Mouse (Mus musculus) v-Abl transformed pro-B cells (cell line): Measurements from ENCODE around the gene Stpg2.
"Not testable (repeated sequence)": the region's sequence is repeated elsewhere in the genome, so short reads cannot be mapped to it uniquely, and the experiment has no call there.

Experiments used
- in situ Hi-C, 2 experiments: fragments of 400-800 bp; cut with MboI; formaldehyde crosslinking; loops; one replicate each; pipeline ENCODE4 v1.15.1; 2025; ENCODE audit not compliant: unreplicated experiment in 2 of 2

The Stpg2 gene

GRCm38 (mm10) chr3:139707396-139707795 lies 501.9 kb downstream of the Stpg2 start:
- in situ Hi-C loops = not testable (repeated sequence)

DNA sequence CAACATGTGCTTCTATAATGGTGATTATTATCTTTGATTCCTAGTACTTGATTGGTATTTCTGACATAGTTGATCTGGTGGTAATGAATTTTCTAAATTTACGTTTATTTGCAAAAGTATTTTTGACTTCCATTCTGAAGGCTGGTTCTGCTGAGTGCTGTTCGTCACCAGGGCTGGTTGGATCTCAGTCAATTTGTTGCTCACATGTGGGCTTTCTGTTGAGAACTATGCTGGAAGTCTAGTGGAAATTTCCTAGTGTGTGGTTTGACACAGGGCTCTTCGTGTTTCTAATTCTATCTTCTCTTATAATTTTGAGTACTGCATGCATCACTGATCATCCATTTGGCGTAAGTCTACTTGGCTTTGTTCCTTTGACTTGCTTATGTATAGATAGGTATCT lies 504.3 kb downstream of the Stpg2 start:
- in situ Hi-C loops = no loop called here

GRCm38 (mm10) chr3:139728751-139729150 lies 523.3 kb downstream of the Stpg2 start:
- in situ Hi-C loops = no loop called here

- in situ Hi-C loops = no loop called here
Measured at GRCm38 (mm10) chr3:139729248-139729647, 523.8 kb downstream of the Stpg2 start.

- in situ Hi-C loops = no loop called here
Measured at GRCm38 (mm10) chr3:139733156-139733555, 527.7 kb downstream of the Stpg2 start.

DNA sequence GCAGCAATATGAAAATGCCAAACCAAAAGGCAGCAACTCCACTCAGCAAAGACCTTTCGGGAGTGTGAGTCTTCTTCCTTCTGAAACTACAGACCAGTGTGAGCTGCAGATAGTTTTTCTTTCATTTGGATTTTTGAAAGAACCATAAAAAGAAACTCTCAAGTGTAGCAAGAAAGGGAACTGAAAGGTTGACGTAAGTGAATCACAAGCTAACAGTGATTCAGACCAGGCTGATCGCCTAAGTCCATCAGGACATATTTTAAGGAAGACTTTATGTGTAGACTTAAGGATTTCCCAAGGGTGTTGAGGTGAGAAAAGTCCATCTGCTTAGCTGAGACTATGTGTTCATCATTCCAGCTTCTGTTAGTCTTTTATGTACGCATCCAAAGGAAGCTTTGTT lies 533.9 kb downstream of the Stpg2 start:
- in situ Hi-C loops = no loop called here
